Mouse (Mus musculus): ENCODE results near the gene Srrm3.
A peak's percentile ranks its signal among the peaks of the same experiment; 100 is the strongest.

The Srrm3 gene

GRCm38 (mm10) chr5:135806555-135807262 lies at the start of gene Srrm3:
Gene Srrm3, plus strand, starts transcription at chr5:135806890.
- peak; percentile 98 for DNase-seq (ENCODE audit: low read depth, low spot score)

GRCm38 (mm10) chr5:135761881-135762280 lies 44.8 kb upstream of the Srrm3 start:
- DNase-seq (ENCODE audit: low read depth, low spot score), result no peak

- DNase-seq (ENCODE audit: low read depth, low spot score), result peak; percentile 63
These were observed 43.2 kb upstream of the Srrm3 start for GRCm38 (mm10) chr5:135763526-135763925.

- DNase-seq (ENCODE audit: low read depth, low spot score), result no peak
These were observed 41.7 kb upstream of the Srrm3 start for GRCm38 (mm10) chr5:135764971-135765370.

DNA sequence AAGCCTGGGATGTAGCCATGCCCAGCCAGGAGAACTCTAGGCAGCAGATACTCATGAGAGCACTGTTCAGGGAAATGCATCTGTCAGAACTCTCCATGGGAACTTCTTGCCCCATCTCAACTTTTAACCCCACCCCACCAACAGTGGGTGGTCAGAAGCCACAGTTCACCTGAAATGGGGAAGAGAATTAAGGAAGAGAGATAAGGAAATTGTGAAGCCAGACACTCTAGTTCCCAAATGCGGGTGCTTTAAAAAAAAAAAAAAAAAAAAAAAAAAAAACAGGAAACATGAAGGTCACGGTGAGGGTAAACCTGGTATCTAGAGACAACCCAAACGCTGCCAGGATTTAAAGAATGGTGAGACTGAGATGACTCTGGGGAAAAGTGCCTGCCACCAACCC lies 34.2 kb upstream of the Srrm3 start:
- DNase-seq (ENCODE audit: low read depth, low spot score), result no peak

GRCm38 (mm10) chr5:135776546-135776945 lies 30.1 kb upstream of the Srrm3 start:
- no peak for DNase-seq (ENCODE audit: low read depth, low spot score)

GRCm38 (mm10) chr5:135777796-135778470 lies 28.8 kb upstream of the Srrm3 start, which contains the start of gene Styxl1:
Gene Styxl1, minus strand, starts transcription at chr5:135778385.
- DNase-seq (ENCODE audit: low read depth, low spot score), result peak; percentile 56

GRCm38 (mm10) chr5:135778471-135779445 lies 27.9 kb upstream of the Srrm3 start, which contains the start of gene Mdh2:
Gene Mdh2, plus strand, starts transcription at chr5:135778480.
- peak; percentile 100 for DNase-seq (ENCODE audit: low read depth, low spot score)

- DNase-seq (ENCODE audit: low read depth, low spot score), result no peak
These were observed 26.4 kb upstream of the Srrm3 start for GRCm38 (mm10) chr5:135780331-135780730.

GRCm38 (mm10) chr5:135782901-135783300 lies 23.8 kb upstream of the Srrm3 start:
- no peak for DNase-seq (ENCODE audit: low read depth, low spot score)

DNA sequence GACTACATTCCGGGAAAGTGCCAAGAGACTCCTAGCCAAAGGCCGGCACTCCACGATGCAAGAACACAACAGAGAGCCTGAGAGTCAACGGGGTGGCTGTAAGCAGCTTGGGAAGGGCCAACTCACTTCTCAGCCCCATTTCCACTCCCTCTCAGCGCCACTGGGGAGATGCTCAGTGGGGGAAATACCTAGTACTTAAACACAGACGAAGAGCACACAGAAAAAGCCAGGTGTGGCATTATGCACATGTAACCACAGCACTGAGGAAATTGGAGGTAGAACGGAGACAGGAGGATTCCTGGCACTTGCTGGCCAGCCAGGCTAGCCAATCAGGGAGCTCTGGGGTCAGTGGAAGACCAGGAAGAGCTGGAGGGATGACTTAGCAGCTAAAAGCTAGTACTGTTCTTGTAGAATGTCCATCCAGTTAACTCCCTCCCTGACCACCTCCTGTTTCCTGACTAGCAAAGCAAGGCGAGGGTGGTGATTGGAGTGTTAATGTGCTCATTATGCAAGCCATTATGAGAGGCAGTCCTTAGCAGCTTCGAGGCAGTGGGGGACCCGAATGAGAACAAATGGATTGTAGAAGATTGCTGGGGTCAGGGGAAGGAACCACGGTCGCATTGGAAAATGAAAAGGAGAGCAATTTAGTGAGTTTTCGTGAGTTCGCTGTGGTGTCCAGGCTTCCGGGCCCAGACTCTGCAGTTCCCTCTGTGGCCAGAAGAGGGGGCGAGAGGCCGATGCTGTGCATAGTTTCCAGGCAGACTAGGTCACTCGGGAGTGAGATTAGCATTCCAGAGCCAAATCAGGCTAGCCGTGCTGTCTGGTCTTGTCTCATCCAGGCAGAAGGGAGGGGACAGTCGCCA lies 12.5 kb upstream of the Srrm3 start:
- peak; percentile 94 for DNase-seq (ENCODE audit: low read depth, low spot score)

DNA sequence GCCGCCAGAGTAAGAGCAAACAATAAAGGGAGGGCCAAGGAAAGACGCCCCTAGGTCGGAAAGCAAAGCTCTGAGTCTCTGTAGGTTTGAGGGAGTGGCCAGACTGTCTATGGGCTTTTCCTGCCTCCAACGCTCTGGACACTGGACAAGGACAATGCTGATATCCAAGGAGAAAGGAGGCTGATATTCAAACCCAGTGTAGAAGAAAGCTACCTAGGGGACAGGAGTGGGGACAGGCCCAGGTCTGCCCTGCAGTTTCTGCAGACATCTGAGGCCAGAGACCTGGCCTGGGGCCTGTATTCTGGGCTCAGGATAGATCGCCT lies 11.9 kb upstream of the Srrm3 start:
- DNase-seq (ENCODE audit: low read depth, low spot score), result no peak

- DNase-seq (ENCODE audit: low read depth, low spot score), result peak; percentile 70
These were observed 6.9 kb upstream of the Srrm3 start for GRCm38 (mm10) chr5:135799746-135800145.

DNA sequence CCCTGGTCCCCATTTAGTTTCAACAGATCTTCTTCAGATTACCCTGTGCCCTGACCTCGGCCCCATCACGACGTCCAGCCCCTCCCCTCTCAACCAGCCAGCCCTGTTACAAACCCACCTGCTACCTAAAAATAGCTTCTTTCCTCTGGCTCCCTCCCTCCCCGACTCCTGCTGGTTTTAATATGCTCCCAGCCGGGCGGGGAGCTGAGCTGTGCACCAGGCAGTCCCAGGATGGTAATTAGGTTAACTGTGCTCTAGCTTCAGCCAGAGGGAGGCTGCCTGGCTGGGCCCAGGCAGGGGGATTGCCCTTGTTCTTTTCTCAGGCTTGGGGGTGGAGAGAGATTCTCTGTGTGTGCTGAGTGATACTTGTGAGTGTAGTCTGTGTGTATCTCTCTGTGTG lies 5.8 kb upstream of the Srrm3 start:
- peak; percentile 79 for DNase-seq (ENCODE audit: low read depth, low spot score)

- DNase-seq (ENCODE audit: low read depth, low spot score), result no peak
These were observed 4.0 kb upstream of the Srrm3 start for GRCm38 (mm10) chr5:135802641-135803040.

- DNase-seq (ENCODE audit: low read depth, low spot score), result peak; percentile 86
These were observed 3.6 kb upstream of the Srrm3 start for GRCm38 (mm10) chr5:135803135-135803534.

- peak; percentile 73 for DNase-seq (ENCODE audit: low read depth, low spot score)
These were observed 3.0 kb upstream of the Srrm3 start for GRCm38 (mm10) chr5:135803676-135804075.

GRCm38 (mm10) chr5:135804735-135805134 lies 2.0 kb upstream of the Srrm3 start:
- DNase-seq (ENCODE audit: low read depth, low spot score), result no peak

DNA sequence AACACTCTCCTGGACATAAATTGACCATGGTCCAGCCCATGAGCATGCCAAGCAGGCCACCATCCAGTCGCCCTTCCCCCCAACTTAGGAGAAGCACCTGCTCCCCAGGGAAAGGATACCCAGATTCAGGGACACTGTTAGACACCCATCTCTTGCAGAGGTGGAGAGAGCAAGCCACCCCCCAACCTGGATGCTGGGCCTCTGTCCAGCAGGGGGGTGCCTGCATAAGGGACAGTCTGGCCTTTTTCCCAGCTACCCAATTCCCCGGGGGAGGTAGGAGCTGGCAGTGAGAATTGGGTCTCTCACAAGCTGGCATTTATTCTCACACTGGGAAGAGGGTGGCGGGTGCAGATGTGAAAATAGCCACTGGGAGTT lies 560 bp downstream of the Srrm3 start:
- DNase-seq (ENCODE audit: low read depth, low spot score), result no peak

- DNase-seq (ENCODE audit: low read depth, low spot score), result no peak
These were observed 6.3 kb downstream of the Srrm3 start for GRCm38 (mm10) chr5:135812991-135813390.

DNA sequence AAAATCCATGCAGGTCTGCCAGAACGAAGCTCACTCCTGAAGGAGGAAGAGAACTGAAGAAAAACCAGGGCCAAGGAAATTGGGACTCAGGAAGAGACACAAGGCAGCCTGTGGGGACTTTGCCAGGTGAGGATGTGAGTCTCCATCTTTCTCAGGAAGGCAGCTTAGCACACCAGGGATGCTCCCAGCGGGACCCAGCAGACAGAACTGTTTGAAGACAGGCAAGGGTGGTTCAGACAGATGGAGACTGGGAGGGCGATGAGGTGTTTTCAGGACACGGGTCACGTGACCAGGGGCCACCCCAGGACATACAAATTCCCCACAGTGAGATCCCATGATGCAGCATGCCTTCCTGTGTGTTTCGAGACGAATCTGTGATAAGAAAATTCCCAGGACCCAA lies 11.8 kb downstream of the Srrm3 start:
- DNase-seq (ENCODE audit: low read depth, low spot score), result no peak
